Mouse (Mus musculus): Measurements from ENCODE around the gene Gpsm3. TPM values are rescaled to one million over a fixed set of nuclear protein-coding genes. Genes with fewer than 3 reads are reported as not detected.

Gpsm3 gene
- total and polyA plus RNA-seq, 3 experiments = 13.0 to 38.7 (median 18.2) TPM

Other genes starting within 250 kb of the Gpsm3 start
- gene Btnl2, start 235.0 kb upstream of the Gpsm3 start, total RNA-seq (2012; rRNA removed) = 1.1 and 1.2 TPM in 2 replicates
- gene Btnl2, start 235.0 kb upstream of the Gpsm3 start, total RNA-seq (2014; rRNA removed) = 1.9 and 2.0 TPM in 2 replicates
- gene Btnl2, start 235.0 kb upstream of the Gpsm3 start, polyA plus RNA-seq (2012; ENCODE audit: insufficient read length, low read depth) = 4.8 and 5.6 TPM in 2 replicates
- gene Btnl1, start 212.7 kb upstream of the Gpsm3 start, total RNA-seq (2012; rRNA removed) = 0.08 TPM in 1 of 2 replicates, not detected in the other
- gene Btnl1, start 212.7 kb upstream of the Gpsm3 start, total RNA-seq (2014; rRNA removed) = 0.14 TPM in 1 of 2 replicates, not detected in the other
- gene Btnl1, start 212.7 kb upstream of the Gpsm3 start, polyA plus RNA-seq (2012; ENCODE audit: insufficient read length, low read depth) = 0.11 TPM in 1 of 2 replicates, not detected in the other
- not detected in 2 replicates for gene BC051142, start 191.0 kb upstream of the Gpsm3 start, total RNA-seq (2012; rRNA removed)
- 0.28 TPM in 1 of 2 replicates, not detected in the other for gene BC051142, start 191.0 kb upstream of the Gpsm3 start, total RNA-seq (2014; rRNA removed)
- 0.83 and 1.0 TPM in 2 replicates for gene BC051142, start 191.0 kb upstream of the Gpsm3 start, polyA plus RNA-seq (2012; ENCODE audit: insufficient read length, low read depth)
- gene Btnl4, start 112.5 kb upstream of the Gpsm3 start, total RNA-seq (2012; rRNA removed) = not detected in 2 replicates
- not detected in 2 replicates for gene Btnl4, start 112.5 kb upstream of the Gpsm3 start, total RNA-seq (2014; rRNA removed)
- gene Btnl4, start 112.5 kb upstream of the Gpsm3 start, polyA plus RNA-seq (2012; ENCODE audit: insufficient read length, low read depth) = not detected in 2 replicates
- not detected in 2 replicates for gene Btnl6, start 72.5 kb upstream of the Gpsm3 start, total RNA-seq (2012; rRNA removed)
- not detected in 2 replicates for gene Btnl6, start 72.5 kb upstream of the Gpsm3 start, total RNA-seq (2014; rRNA removed)
- not detected in 2 replicates for gene Btnl6, start 72.5 kb upstream of the Gpsm3 start, polyA plus RNA-seq (2012; ENCODE audit: insufficient read length, low read depth)
- 0.25 and 0.29 TPM in 2 replicates for gene Notch4, start 25.5 kb upstream of the Gpsm3 start, total RNA-seq (2012; rRNA removed)
- not detected in 2 replicates for gene Notch4, start 25.5 kb upstream of the Gpsm3 start, total RNA-seq (2014; rRNA removed)
- gene Notch4, start 25.5 kb upstream of the Gpsm3 start, polyA plus RNA-seq (2012; ENCODE audit: insufficient read length, low read depth) = 0.55 TPM in 1 of 2 replicates, not detected in the other
- 34.8 and 41.0 TPM in 2 replicates for gene Pbx2, start 1.5 kb downstream of the Gpsm3 start, total RNA-seq (2012; rRNA removed)
- 30.0 and 31.9 TPM in 2 replicates for gene Pbx2, start 1.5 kb downstream of the Gpsm3 start, total RNA-seq (2014; rRNA removed)
- 41.7 and 50.5 TPM in 2 replicates for gene Pbx2, start 1.5 kb downstream of the Gpsm3 start, polyA plus RNA-seq (2012; ENCODE audit: insufficient read length, low read depth)
- gene Ager, start 8.1 kb downstream of the Gpsm3 start, total RNA-seq (2012; rRNA removed) = 0.76 and 0.81 TPM in 2 replicates
- 0.55 and 0.92 TPM in 2 replicates for gene Ager, start 8.1 kb downstream of the Gpsm3 start, total RNA-seq (2014; rRNA removed)
- gene Ager, start 8.1 kb downstream of the Gpsm3 start, polyA plus RNA-seq (2012; ENCODE audit: insufficient read length, low read depth) = 3.5 and 4.1 TPM in 2 replicates
- gene Rnf5, start 13.9 kb downstream of the Gpsm3 start, total RNA-seq (2012; rRNA removed) = 16.5 and 20.6 TPM in 2 replicates
- gene Rnf5, start 13.9 kb downstream of the Gpsm3 start, total RNA-seq (2014; rRNA removed) = 6.5 and 8.4 TPM in 2 replicates
- 35.1 and 48.9 TPM in 2 replicates for gene Rnf5, start 13.9 kb downstream of the Gpsm3 start, polyA plus RNA-seq (2012; ENCODE audit: insufficient read length, low read depth)
- gene Agpat1, start 14.5 kb downstream of the Gpsm3 start, total RNA-seq (2012; rRNA removed) = 39.3 and 47.4 TPM in 2 replicates
- 9.9 and 11.2 TPM in 2 replicates for gene Agpat1, start 14.5 kb downstream of the Gpsm3 start, total RNA-seq (2014; rRNA removed)
- gene Agpat1, start 14.5 kb downstream of the Gpsm3 start, polyA plus RNA-seq (2012; ENCODE audit: insufficient read length, low read depth) = 37.7 and 44.4 TPM in 2 replicates
- 0.13 TPM in 1 of 2 replicates, not detected in the other for gene Egfl8, start 26.2 kb downstream of the Gpsm3 start, total RNA-seq (2012; rRNA removed)
- gene Egfl8, start 26.2 kb downstream of the Gpsm3 start, total RNA-seq (2014; rRNA removed) = not detected in 2 replicates
- not detected in 2 replicates for gene Egfl8, start 26.2 kb downstream of the Gpsm3 start, polyA plus RNA-seq (2012; ENCODE audit: insufficient read length, low read depth)
- gene Ppt2, start 38.7 kb downstream of the Gpsm3 start, total RNA-seq (2012; rRNA removed) = 0.76 and 1.9 TPM in 2 replicates
- gene Ppt2, start 38.7 kb downstream of the Gpsm3 start, total RNA-seq (2014; rRNA removed) = 0.24 TPM in 1 of 2 replicates, not detected in the other
- gene Ppt2, start 38.7 kb downstream of the Gpsm3 start, polyA plus RNA-seq (2012; ENCODE audit: insufficient read length, low read depth) = 0.60 and 0.84 TPM in 2 replicates
- gene Prrt1, start 39.7 kb downstream of the Gpsm3 start, total RNA-seq (2012; rRNA removed) = not detected in 2 replicates
- gene Prrt1, start 39.7 kb downstream of the Gpsm3 start, total RNA-seq (2014; rRNA removed) = not detected in 2 replicates
- not detected in 2 replicates for gene Prrt1, start 39.7 kb downstream of the Gpsm3 start, polyA plus RNA-seq (2012; ENCODE audit: insufficient read length, low read depth)
- gene Fkbpl, start 55.0 kb downstream of the Gpsm3 start, total RNA-seq (2012; rRNA removed) = 5.5 and 6.8 TPM in 2 replicates
- gene Fkbpl, start 55.0 kb downstream of the Gpsm3 start, total RNA-seq (2014; rRNA removed) = 6.8 and 8.2 TPM in 2 replicates
- gene Fkbpl, start 55.0 kb downstream of the Gpsm3 start, polyA plus RNA-seq (2012; ENCODE audit: insufficient read length, low read depth) = 5.6 and 6.2 TPM in 2 replicates
- gene Atf6b, start 57.3 kb downstream of the Gpsm3 start, total RNA-seq (2012; rRNA removed) = 34.3 and 34.5 TPM in 2 replicates
- 18.9 and 20.2 TPM in 2 replicates for gene Atf6b, start 57.3 kb downstream of the Gpsm3 start, total RNA-seq (2014; rRNA removed)
- 54.3 and 59.6 TPM in 2 replicates for gene Atf6b, start 57.3 kb downstream of the Gpsm3 start, polyA plus RNA-seq (2012; ENCODE audit: insufficient read length, low read depth)
- not detected in 2 replicates for gene Tnxb, start 80.7 kb downstream of the Gpsm3 start, total RNA-seq (2012; rRNA removed)
- not detected in 2 replicates for gene Tnxb, start 80.7 kb downstream of the Gpsm3 start, total RNA-seq (2014; rRNA removed)
- not detected in 2 replicates for gene Tnxb, start 80.7 kb downstream of the Gpsm3 start, polyA plus RNA-seq (2012; ENCODE audit: insufficient read length, low read depth)
- gene C4b, start 154.1 kb downstream of the Gpsm3 start, total RNA-seq (2012; rRNA removed) = 0.13 TPM in 1 of 2 replicates, not detected in the other
- gene C4b, start 154.1 kb downstream of the Gpsm3 start, total RNA-seq (2014; rRNA removed) = not detected in 2 replicates
- gene C4b, start 154.1 kb downstream of the Gpsm3 start, polyA plus RNA-seq (2012; ENCODE audit: insufficient read length, low read depth) = not detected in 2 replicates
- gene Cyp21a1, start 214.8 kb downstream of the Gpsm3 start, total RNA-seq (2012; rRNA removed) = not detected in 2 replicates
- not detected in 2 replicates for gene Cyp21a1, start 214.8 kb downstream of the Gpsm3 start, total RNA-seq (2014; rRNA removed)
- gene Cyp21a1, start 214.8 kb downstream of the Gpsm3 start, polyA plus RNA-seq (2012; ENCODE audit: insufficient read length, low read depth) = not detected in 2 replicates
- 27.7 and 32.9 TPM in 2 replicates for gene Stk19, start 247.1 kb downstream of the Gpsm3 start, total RNA-seq (2012; rRNA removed)
- 21.2 and 22.6 TPM in 2 replicates for gene Stk19, start 247.1 kb downstream of the Gpsm3 start, total RNA-seq (2014; rRNA removed)
- gene Stk19, start 247.1 kb downstream of the Gpsm3 start, polyA plus RNA-seq (2012; ENCODE audit: insufficient read length, low read depth) = 37.1 and 41.3 TPM in 2 replicates
- gene Dxo, start 247.2 kb downstream of the Gpsm3 start, total RNA-seq (2012; rRNA removed) = 16.3 and 17.2 TPM in 2 replicates
- 6.3 and 10.0 TPM in 2 replicates for gene Dxo, start 247.2 kb downstream of the Gpsm3 start, total RNA-seq (2014; rRNA removed)
- gene Dxo, start 247.2 kb downstream of the Gpsm3 start, polyA plus RNA-seq (2012; ENCODE audit: insufficient read length, low read depth) = 26.9 and 31.6 TPM in 2 replicates

All from CH12.LX (cell line).